Mouse (Mus musculus) lung, embryonic 14.5 days (tissue): ENCODE results near the gene Tiparp. TPM values are rescaled to one million over a fixed set of nuclear protein-coding genes. Genes with fewer than 3 reads are reported as not detected.

ENCODE experiments used
- ATAC-seq: fragments of 200-750 bp; cut with Nextera tagmentation; 2 replicates; pipeline ENCODE4 v1.8.0; 2017; ENCODE audit warnings: mild to moderate bottlenecking, moderate TSS enrichment, moderate library complexity; ENCODE audit not compliant: insufficient read depth
- DNase-seq: peaks from one replicate; pipeline ENCODE4 v3.0.0-alpha.2; 2015
- H3K27ac ChIP-seq: fragments of 300-500 bp; sonication (generic); 2 replicates; pipeline ENCODE4 v1.5.1; 2014; ENCODE audit warnings: low read depth, mild to moderate bottlenecking, moderate library complexity
- H3K27me3 ChIP-seq: fragments of 300-500 bp; sonication (generic); 2 replicates; pipeline ENCODE4 v1.6.1; 2014; ENCODE audit warnings: low read length, control low read depth; ENCODE audit not compliant: insufficient read depth
- H3K36me3 ChIP-seq: fragments of 300-500 bp; sonication (generic); 2 replicates; pipeline ENCODE4 v1.6.1; 2014; ENCODE audit warnings: control low read depth; ENCODE audit not compliant: insufficient read depth
- H3K4me1 ChIP-seq: fragments of 300-500 bp; sonication (generic); 2 replicates; pipeline ENCODE4 v1.6.1; 2014; ENCODE audit warnings: antibody characterized with exemption, control low read depth; ENCODE audit not compliant: insufficient read depth
- H3K4me2 ChIP-seq: fragments of 300-500 bp; sonication (generic); 2 replicates; pipeline ENCODE4 v1.6.1; 2014; ENCODE audit warnings: mild to moderate bottlenecking
- H3K4me3 ChIP-seq: fragments of 300-500 bp; sonication (generic); 2 replicates; pipeline ENCODE4 v1.5.1; 2014; ENCODE audit warnings: low read depth, low read length
- H3K9ac ChIP-seq: fragments of 300-500 bp; sonication (generic); 2 replicates; pipeline ENCODE4 v1.6.1; 2014
- H3K9me3 ChIP-seq: fragments of 300-500 bp; sonication (generic); 2 replicates; pipeline ENCODE4 v1.6.1; 2016; ENCODE audit warnings: low read depth, low read length, control low read depth
- CTCF ChIP-seq: IDR thresholded peaks from 2 replicates; pipeline ENCODE4 v1.5.1; 2016; ENCODE audit warnings: antibody characterized with exemption, low read depth
- WGBS: fragments of 180-500 bp; shearing (Covaris S2); extraction: QIAGEN DNeasy Blood & Tissue Kit; methylation state at CpG from one replicate; pipeline ENCODE4 v1.1.7; 2014; 5-methylcytosine and 5-hydroxymethylcytosine counted together
- polyA plus RNA-seq: library from polyadenylated mRNA; unstranded; fragments of >200 nt; fragmentation: Nextera tagmentation; extraction: Ambion mirVana; gene quantifications from 2 replicates; pipeline ENCODE4 v1.2.1, GENCODE M21; 2014

Tiparp gene
- polyA plus RNA-seq, 1 experiment from 2014 or later = 44.4 TPM

GRCm38 (mm10) chr3:65584329-65584728, 56.1 kb downstream of the Tiparp start:
- H3K4me1 ChIP-seq = peaks cover 18% of the 10 kb centered on the region
- H3K4me2 ChIP-seq = no peak overlapping the region
- no peak overlapping the region for H3K27ac ChIP-seq
- no peaks in the 10 kb centered on the region for H3K9me3 ChIP-seq
- no peak for TF ChIP-seq CTCF
- DNase-seq (no peak), ATAC-seq (no peak)
- no peak overlapping the region for H3K9ac ChIP-seq
- no peaks in the 10 kb centered on the region for H3K36me3 ChIP-seq
- H3K4me3 ChIP-seq = no peak overlapping the region
- no peaks in the 10 kb centered on the region for H3K27me3 ChIP-seq
- 77% methylated on average over 1 of the region's 1 CpGs for WGBS

- 56% methylated on average over 8 of the region's 8 CpGs for WGBS
- H3K36me3 ChIP-seq = no peaks in the 10 kb centered on the region
- DNase-seq (no peak), ATAC-seq (no peak; the same call in 1 of the 2 replicates)
- H3K27ac ChIP-seq = peak overlapping the region; percentile 63; the same call in 1 of the 2 replicates
- no peak overlapping the region for H3K4me2 ChIP-seq
- H3K4me1 ChIP-seq = peaks cover 18% of the 10 kb centered on the region
- TF ChIP-seq CTCF = no peak
- no peaks in the 10 kb centered on the region for H3K27me3 ChIP-seq
- no peak overlapping the region for H3K9ac ChIP-seq
- H3K4me3 ChIP-seq = no peak overlapping the region
- no peaks in the 10 kb centered on the region for H3K9me3 ChIP-seq
These were observed 57.1 kb downstream of the Tiparp start for GRCm38 (mm10) chr3:65585291-65585690.

- WGBS = 16% methylated on average over 16 of the region's 16 CpGs
- no peaks in the 10 kb centered on the region for H3K36me3 ChIP-seq
- H3K27ac ChIP-seq = peak overlapping the region; percentile 63
- no peaks in the 10 kb centered on the region for H3K27me3 ChIP-seq
- DNase-seq (peak; percentile 48), ATAC-seq (peak; percentile 55)
- peak overlapping the region; percentile 20 for H3K4me3 ChIP-seq
- no peaks in the 10 kb centered on the region for H3K9me3 ChIP-seq
- H3K4me2 ChIP-seq = peak overlapping the region; percentile 63
- peaks cover 18% of the 10 kb centered on the region for H3K4me1 ChIP-seq
- no peak for TF ChIP-seq CTCF
- peak overlapping the region; percentile 28; the same call in 1 of the 2 replicates for H3K9ac ChIP-seq
These were observed 57.7 kb downstream of the Tiparp start for GRCm38 (mm10) chr3:65585823-65586482.

GRCm38 (mm10) chr3:65586483-65586905, 58.3 kb downstream of the Tiparp start:
- no peaks in the 10 kb centered on the region for H3K27me3 ChIP-seq
- 3% methylated on average over 16 of the region's 16 CpGs for whole genome bisulfite sequencing
- peaks cover 18% of the 10 kb centered on the region for H3K4me1 ChIP-seq
- H3K4me3 ChIP-seq = peak overlapping the region; percentile 20
- ATAC-seq = peak; percentile 86
- no peaks in the 10 kb centered on the region for H3K36me3 ChIP-seq
- no peak for TF ChIP-seq CTCF
- DNase-seq = peak; percentile 81
- H3K9ac ChIP-seq = peak overlapping the region; percentile 28; the same call in 1 of the 2 replicates
- peak overlapping the region; percentile 63 for H3K4me2 ChIP-seq
- no peaks in the 10 kb centered on the region for H3K9me3 ChIP-seq
- peak overlapping the region; percentile 63; the same call in 1 of the 2 replicates for H3K27ac ChIP-seq

- Histone ChIP-seq H3K9me3 (no peaks in the 10 kb centered on the region), H3K36me3 (no peaks in the 10 kb centered on the region), H3K27ac (peak overlapping the region; percentile 63; the same call in 1 of the 2 replicates), H3K4me1 (peaks cover 18% of the 10 kb centered on the region), H3K4me3 (0 out of 2 replicates have a peak overlapping the region, but pooled peaks have one; percentile 20), H3K9ac (0 out of 2 replicates have a peak overlapping the region, but pooled peaks have one; percentile 28), H3K27me3 (no peaks in the 10 kb centered on the region), H3K4me2 (peak overlapping the region; percentile 63)
- ATAC-seq = no peak
- no peak for DNase-seq
- WGBS = 77% methylated on average over 2 of the region's 2 CpGs
- no peak for TF ChIP-seq CTCF
These were observed 58.8 kb downstream of the Tiparp start for GRCm38 (mm10) chr3:65586966-65587365.

GRCm38 (mm10) chr3:65588424-65588823, 60.2 kb downstream of the Tiparp start:
- DNase-seq (no peak), ATAC-seq (no peak)
- Histone ChIP-seq H3K36me3 (no peaks in the 10 kb centered on the region), H3K9me3 (no peaks in the 10 kb centered on the region), H3K4me1 (peaks cover 18% of the 10 kb centered on the region), H3K27ac (no peak overlapping the region), H3K4me3 (no peak overlapping the region), H3K9ac (no peak overlapping the region), H3K27me3 (no peaks in the 10 kb centered on the region), H3K4me2 (no peak overlapping the region)
- TF ChIP-seq CTCF = no peak
- 73% methylated on average over 3 of the region's 3 CpGs for WGBS

- Histone ChIP-seq H3K4me3 (no peak overlapping the region), H3K27ac (no peak overlapping the region), H3K27me3 (no peaks in the 10 kb centered on the region), H3K9ac (no peak overlapping the region), H3K4me1 (no peaks in the 10 kb centered on the region), H3K36me3 (no peaks in the 10 kb centered on the region), H3K9me3 (no peaks in the 10 kb centered on the region), H3K4me2 (no peak overlapping the region)
- DNase-seq (no peak), ATAC-seq (no peak)
- 88% methylated on average over 6 of the region's 6 CpGs for WGBS
- no peak for TF ChIP-seq CTCF
These were observed 64.6 kb downstream of the Tiparp start for GRCm38 (mm10) chr3:65592850-65593249.
